8 mouse cellular contexts compared by ENCODE assay signal in genomic region chr4:43000141-43000986, GRCm38 (mm10). TPM values are rescaled to one million over a fixed set of nuclear protein-coding genes. Genes with fewer than 3 reads are reported as not detected.
DNase-seq lines count a peak whose midpoint lies in the region; ATAC-seq and TF ChIP-seq lines count a peak whose summit lies in the region.
"Not testable (repeated sequence)": the region's sequence is repeated elsewhere in the genome, so short reads cannot be mapped to it uniquely, and the experiment has no call there.

Gene Vcp, minus strand, starts transcription at chr4:43000507.

- H3K36me3 ChIP-seq in hindbrain, embryonic 13.5 days: peaks cover 12% of the 10 kb centered on the region

- H3K9me3 ChIP-seq in hindbrain, embryonic 13.5 days: not testable (repeated sequence)

- peak within 1 kb of the TSS; percentile 99 for H3K27ac ChIP-seq in hindbrain, embryonic 13.5 days

- POLR2A ChIA-PET in Patski (lab: Charles Lee): interaction anchor here (0.6 kb wide), 1 partner anchor 49 kb away, joined by 3 read pairs; no protein-coding TSS in a partner anchor

- in situ Hi-C loops in Patski (cut with MboI; ENCODE audit: low pct_unique_long_range_greater_than_20kb): not testable (repeated sequence)

- CTCF ChIA-PET in Patski (lab: Charles Lee): interaction anchor here (1.4 kb wide), 1 partner anchor 25 kb away, joined by 4 read pairs; the partner anchor contains the start of gene Pigo

- peak within 1 kb of the TSS; percentile 94 for H3K9ac ChIP-seq in hindbrain, embryonic 13.5 days

- DNase-seq in Patski (ENCODE audit: low read depth, low spot score): peak; percentile 96
- peak; percentile 99 for DNase-seq in cerebellum, postnatal 14 days
- peak; percentile 99 for DNase-seq in frontal cortex, postnatal 14 days (ENCODE audit: low spot score in 2 of 2)
- peak; percentile 92 to 95 for DNase-seq in layer of hippocampus, postnatal 25 days (ENCODE audit: extremely low spot score in 1 of 2, low spot score in 1 of 2)
- DNase-seq in lung, postnatal 25 days (ENCODE audit: low spot score): peak; percentile 99
- peak; percentile 99 for DNase-seq in retina, embryonic 14.5 days (ENCODE audit: low spot score)
- peak; percentile 98 for DNase-seq in thymus, postnatal 4 days

- TF ChIP-seq CTCF in Patski (IDR thresholded peaks at IDR 0.05): not testable (repeated sequence)

- WGBS in hindbrain, embryonic 13.5 days: under 1% methylated on average over 50 of the region's 56 CpGs

- not testable (repeated sequence) for H3K27me3 ChIP-seq in Patski; hindbrain, embryonic 13.5 days

- peak within 1 kb of the TSS; percentile 87 for H3K4me3 ChIP-seq in hindbrain, embryonic 13.5 days

- peak within 1 kb of the TSS; percentile 85 for H3K4me2 ChIP-seq in hindbrain, embryonic 13.5 days

- H3K4me1 ChIP-seq in hindbrain, embryonic 13.5 days (replicated peaks): peaks cover 27% of the 10 kb centered on the region

- peak; percentile 97 for ATAC-seq in Patski
- peak; percentile 99 for ATAC-seq in hindbrain, embryonic 13.5 days (ENCODE audit: low FRiP score)

RNA-seq across cellular contexts. Expression of gene Vcp, which starts in this region (rescaled TPM):
- polyA plus RNA-seq in Patski (2021): 283 TPM
- 524 and 526 TPM in 2 replicates for polyA plus RNA-seq in hindbrain, embryonic 13.5 days (2015; fragmentation: Nextera tagmentation; extraction: Ambion mirVana)
- 100 to 1,000 TPM; 191 to 201 TPM for total RNA-seq in layer of hippocampus, postnatal 25 days (2021)

Comparison
In these comparisons a context has a peak if more than half of its experiments do, and no peak if none do; other contexts are left out.
1. Peak in every context shown above with its lines: DNase-seq, ATAC-seq, H3K4me3 ChIP-seq and H3K27ac ChIP-seq.